Mouse (Mus musculus) lung, postnatal 0 days (tissue): Measurements from ENCODE around the gene 1700061G19Rik.

Source experiments
- CTCF ChIP-seq: IDR thresholded peaks from 2 replicates; pipeline ENCODE4 v1.5.1; 2016; ENCODE audit warnings: antibody characterized with exemption, mild to moderate bottlenecking
- EP300 ChIP-seq: IDR thresholded peaks from 2 replicates; pipeline ENCODE4 v1.6.1; 2016; ENCODE audit warnings: antibody characterized with exemption, mild to moderate bottlenecking, control low read depth

- TF ChIP-seq CTCF (peak; percentile 23; the same call in 1 of the 2 replicates), EP300 (peak; percentile 77)
Observed at GRCm38 (mm10) chr17:56907096-56907495, 31.8 kb downstream of the 1700061G19Rik start.
